Mouse (Mus musculus) ovary, postnatal 14 days (tissue): ENCODE measurements around the gene Spaca1.
"Not testable (repeated sequence)": the region's sequence is repeated elsewhere in the genome, so short reads cannot be mapped to it uniquely, and the experiment has no call there.

Experiments
- DNase-seq: peaks from one replicate; pipeline ENCODE4 v3.0.0; 2022; ENCODE audit warnings: low spot score

Gene Spaca1

GRCm38 (mm10) chr4:34049571-34050255 is at the start of gene Spaca1:
Gene Spaca1 (minus strand): TSS chr4:34050191.
- DNase-seq, result no peak

- not testable (repeated sequence) for DNase-seq
These were observed 37.3 kb upstream of the Spaca1 start for GRCm38 (mm10) chr4:34087286-34087685.

DNA sequence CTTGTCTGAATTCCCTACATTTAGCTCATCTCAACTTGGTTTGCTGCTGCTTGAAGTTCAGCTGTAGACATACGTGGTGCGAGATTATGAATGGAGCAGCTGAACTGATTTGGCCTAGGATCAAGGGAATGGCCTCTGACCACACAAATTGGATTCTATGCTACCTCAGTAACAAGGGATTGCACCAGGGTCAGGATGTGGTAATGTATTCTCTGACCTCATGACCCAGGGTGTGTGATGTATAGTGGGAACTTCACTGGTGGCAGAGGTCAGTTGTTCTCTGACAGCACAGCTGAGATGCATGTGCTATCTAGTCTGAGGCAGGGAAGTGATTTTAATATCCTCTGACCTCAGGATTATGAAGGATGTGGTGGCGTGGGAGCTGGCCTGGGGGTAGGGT is 31.1 kb upstream of the Spaca1 start:
- DNase-seq, result no peak

DNA sequence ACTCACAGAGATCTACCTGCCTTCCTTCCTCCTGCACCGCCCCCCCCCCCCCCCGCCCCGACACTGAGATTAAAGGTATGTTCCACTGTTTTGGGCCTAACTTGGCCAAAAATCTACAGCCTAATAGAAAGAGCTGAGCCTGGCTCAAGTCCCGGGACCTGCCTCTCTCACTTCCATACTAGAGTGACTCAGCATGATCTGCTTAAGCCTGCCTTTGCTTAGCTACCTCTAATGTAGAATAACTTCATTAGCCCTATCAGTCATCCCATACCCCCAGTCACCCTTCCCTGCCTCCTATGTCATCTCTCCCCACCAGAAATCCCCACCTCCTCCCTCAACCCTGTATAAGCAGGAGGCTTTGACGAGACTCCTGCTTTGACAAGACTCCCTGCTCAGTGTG is 19.0 kb upstream of the Spaca1 start:
- DNase-seq, result no peak

GRCm38 (mm10) chr4:34058320-34058719 is 8.3 kb upstream of the Spaca1 start:
- DNase-seq, result no peak

GRCm38 (mm10) chr4:34026771-34027170 is 23.2 kb downstream of the Spaca1 start:
- no peak for DNase-seq

DNA sequence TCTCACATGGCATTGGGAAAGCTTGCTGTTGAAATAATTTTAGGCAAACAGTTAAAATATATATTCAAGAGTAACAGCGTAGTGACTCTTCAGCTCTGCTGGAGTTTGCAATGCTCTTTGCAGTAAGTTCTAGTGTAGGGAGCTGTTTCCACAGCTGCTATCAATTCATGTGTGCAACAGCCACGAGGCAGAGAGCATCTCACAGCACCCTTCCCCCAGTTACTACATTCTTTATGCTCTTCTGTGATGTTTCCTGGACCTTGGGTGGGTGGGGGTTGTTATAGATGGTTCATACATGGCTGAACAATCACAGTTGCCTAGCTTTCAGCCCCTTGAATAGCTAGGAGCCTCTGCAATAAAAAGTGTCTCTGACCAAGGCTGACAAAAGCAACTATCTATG is 28.5 kb downstream of the Spaca1 start:
- no peak for DNase-seq

DNA sequence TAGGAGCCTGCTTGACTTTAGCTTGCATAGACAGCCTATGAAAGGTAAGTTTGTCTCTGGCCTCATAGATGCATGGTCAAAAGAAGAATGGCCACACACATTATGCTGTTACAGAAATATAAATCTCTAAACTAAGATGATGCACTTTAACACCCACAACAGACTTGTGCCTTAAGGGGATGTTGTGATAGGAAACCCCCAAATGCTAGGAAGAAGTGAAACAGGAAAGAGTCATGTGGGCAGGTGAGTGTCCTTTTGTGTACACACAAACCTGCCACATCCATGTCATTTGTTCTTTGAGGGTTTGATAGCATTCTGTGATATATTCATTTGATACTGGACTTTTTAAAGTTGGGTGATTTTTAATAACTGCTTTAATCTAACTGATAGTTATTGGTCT is 53.6 kb downstream of the Spaca1 start:
- no peak for DNase-seq

DNA sequence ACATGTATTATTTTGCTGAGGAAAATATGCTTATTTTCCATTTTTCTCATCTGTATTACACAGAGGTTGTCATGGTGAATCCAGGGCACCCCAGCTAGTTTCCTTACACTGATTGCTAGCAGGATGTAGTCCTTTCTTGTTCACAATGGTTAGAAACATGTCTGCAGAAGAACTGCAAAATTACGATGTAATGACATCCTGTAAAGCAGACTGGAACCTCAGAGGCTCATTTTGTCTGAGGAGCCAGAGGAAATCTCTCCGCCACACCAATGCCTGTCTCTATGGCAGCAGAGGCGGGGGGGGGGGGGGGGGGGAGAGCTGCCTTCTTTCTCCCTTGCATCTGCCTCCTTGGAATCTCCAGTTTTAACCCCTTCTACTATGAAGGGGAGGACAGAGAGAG is 57.3 kb downstream of the Spaca1 start:
- no peak for DNase-seq

DNA sequence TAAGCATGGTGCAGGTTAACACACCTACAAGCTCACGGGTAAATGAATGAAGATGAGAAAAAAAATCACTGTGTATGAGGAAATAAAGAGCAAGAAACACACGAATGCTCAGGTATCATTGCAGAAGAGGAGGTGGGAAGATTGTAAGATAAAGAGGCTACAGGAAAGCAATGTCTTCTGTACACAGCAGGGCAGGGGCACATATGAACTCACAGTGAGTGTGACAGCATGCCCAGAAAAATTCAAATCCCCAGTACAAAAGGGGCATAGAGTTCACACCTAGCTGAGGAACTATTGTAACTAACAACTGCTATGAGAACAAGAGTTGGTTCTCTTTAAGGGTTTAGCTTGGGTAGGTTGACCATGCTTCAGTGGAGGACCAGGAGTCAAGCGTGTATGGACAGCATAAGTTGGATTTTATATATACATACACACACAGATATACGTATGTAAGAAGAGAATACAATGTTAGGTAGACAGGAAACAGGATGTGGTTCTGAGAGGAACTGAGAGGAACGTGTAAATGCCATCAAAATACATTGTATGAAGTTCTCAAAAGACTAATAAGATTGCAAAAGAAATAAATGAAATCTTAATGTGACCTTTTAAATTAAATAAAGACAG is 61.4 kb downstream of the Spaca1 start:
- DNase-seq, result no peak
